Mouse (Mus musculus) G1E (cell line): ENCODE results near the gene Gnptg. TPM values are rescaled to one million over a fixed set of nuclear protein-coding genes. Genes with fewer than 3 reads are reported as not detected.
"Not testable (repeated sequence)": the region's sequence is repeated elsewhere in the genome, so short reads cannot be mapped to it uniquely, and the experiment has no call there.

Experiments
- ATAC-seq: 2 replicates; pipeline ENCODE4 v1.8.0; 2016; ENCODE audit warnings: mild to moderate bottlenecking; ENCODE audit not compliant: insufficient number of reproducible peaks, poor library complexity, low FRiP score, severe bottlenecking; ENCODE audit errors: extremely low read depth
- DNase-seq: peaks from one replicate; pipeline ENCODE4 v3.0.0; 2012; ENCODE audit warnings: low spot score
- H3K27me3 ChIP-seq: 2 replicates; pipeline ENCODE4 v1.6.1; 2012; ENCODE audit warnings: mild to moderate bottlenecking, low read length, inconsistent platforms; ENCODE audit not compliant: insufficient read depth
- H3K36me3 ChIP-seq: replicated peaks from 2 replicates; pipeline ENCODE3; 2012; ENCODE audit warnings: mild to moderate bottlenecking, inconsistent platforms
- H3K4me1 ChIP-seq: 2 replicates; pipeline ENCODE4 v1.6.1; 2012; ENCODE audit warnings: low read depth, low read length, inconsistent platforms, mixed read lengths; ENCODE audit not compliant: insufficient read depth
- H3K4me3 ChIP-seq: 2 replicates; pipeline ENCODE4 v1.5.1; 2012; ENCODE audit warnings: low read depth, mild to moderate bottlenecking, inconsistent platforms, low read length, moderate library complexity, mixed read lengths
- H3K9me3 ChIP-seq: replicated peaks from 2 replicates; pipeline ENCODE4 v1.6.1; 2012; ENCODE audit warnings: inconsistent platforms
- CTCF ChIP-seq: IDR thresholded peaks from 2 replicates; pipeline ENCODE4 v1.5.1; 2012; ENCODE audit warnings: low read depth, low read length, inconsistent platforms, mixed read lengths
- GATA1 ChIP-seq: IDR thresholded peaks from 2 replicates; pipeline ENCODE4 v1.6.1; 2012; ENCODE audit warnings: borderline replicate concordance, low read length, inconsistent platforms, mixed read lengths
- GATA2 ChIP-seq: IDR thresholded peaks from 2 replicates; pipeline ENCODE4 v1.6.1; 2012; ENCODE audit warnings: low read depth, low read length, inconsistent platforms, borderline replicate concordance
- POLR2AphosphoS5 ChIP-seq: IDR thresholded peaks from 2 replicates; pipeline ENCODE4 v1.6.1; 2012; ENCODE audit warnings: low read depth, low read length, inconsistent platforms; ENCODE audit not compliant: insufficient replicate concordance
- TAL1 ChIP-seq: conservative IDR thresholded peaks from 2 replicates; pipeline ENCODE4 v1.6.1; 2012; ENCODE audit warnings: low read depth, low read length, inconsistent platforms, mixed read lengths
- polyA plus RNA-seq: library from polyadenylated mRNA; stranded (reverse); fragments of >175 nt; gene quantifications from 2 replicates; pipeline ENCODE4 v1.2.3, GENCODE M21; 2012
- total RNA-seq, 2 experiments: library from RNA; stranded (forward) in 1 of 2; stranded (reverse) in 1 of 2; fragments of 200-1000 nt in 1 of 2; fragments of >200 nt in 1 of 2; fragmentation: Nextera tagmentation in 1 of 2; gene quantifications; 2 replicates each; pipeline ENCODE4 v1.2.3; 2014 to 2017

Gnptg gene
- total and polyA plus RNA-seq, 3 experiments, result 10.0 to 22.2 (median 11.6) TPM

GRCm38 (mm10) chr17:25244239-25244638, 4.3 kb upstream of the Gnptg start:
- TF ChIP-seq POLR2AphosphoS5, result no peak
- TF ChIP-seq GATA2, result no peak
- TF ChIP-seq TAL1, result no peak
- TF ChIP-seq CTCF, result no peak
- TF ChIP-seq GATA1, result no peak

GRCm38 (mm10) chr17:25243131-25243780, 3.3 kb upstream of the Gnptg start:
- ATAC-seq (no peak), DNase-seq (no peak)
- Histone ChIP-seq H3K27me3 (peaks cover 22% of the 10 kb centered on the region), H3K4me1 (peaks cover 47% of the 10 kb centered on the region), H3K36me3 (peaks cover 54% of the 10 kb centered on the region), H3K9me3 (no peaks in the 10 kb centered on the region), H3K4me3 (no peak overlapping the region)
- no peak for TF ChIP-seq GATA2
- TF ChIP-seq TAL1, result no peak
- no peak for TF ChIP-seq POLR2AphosphoS5
- no peak for TF ChIP-seq GATA1
- TF ChIP-seq CTCF, result no peak

More at GRCm38 (mm10) chr17:25244239-25244638, 4.3 kb upstream of the Gnptg start:
- no peaks in the 10 kb centered on the region for H3K9me3 ChIP-seq
- DNase-seq (no peak), ATAC-seq (no peak)
- H3K4me3 ChIP-seq, result no peak overlapping the region
- peaks cover 27% of the 10 kb centered on the region for H3K27me3 ChIP-seq
- H3K36me3 ChIP-seq, result peaks cover 54% of the 10 kb centered on the region
- peaks cover 45% of the 10 kb centered on the region for H3K4me1 ChIP-seq

GRCm38 (mm10) chr17:25235635-25236034, 4.3 kb downstream of the Gnptg start:
- no peak for ATAC-seq
- Histone ChIP-seq H3K27me3 (no peaks in the 10 kb centered on the region), H3K9me3 (no peaks in the 10 kb centered on the region), H3K4me3 (no peak overlapping the region), H3K4me1 (peaks cover 14% of the 10 kb centered on the region), H3K36me3 (peaks cover 46% of the 10 kb centered on the region)
- no peak for DNase-seq
- TF ChIP-seq GATA2 (no peak), POLR2AphosphoS5 (no peak), CTCF (no peak), TAL1 (no peak), GATA1 (no peak)

- ATAC-seq, result not testable (repeated sequence)
Measured at GRCm38 (mm10) chr17:25231621-25232020, 8.3 kb downstream of the Gnptg start.

GRCm38 (mm10) chr17:25230700-25231099, 9.2 kb downstream of the Gnptg start:
- no peaks in the 10 kb centered on the region for H3K9me3 ChIP-seq
- no peak for DNase-seq
- peaks cover 36% of the 10 kb centered on the region for H3K4me1 ChIP-seq
- no peaks in the 10 kb centered on the region for H3K27me3 ChIP-seq
- no peak overlapping the region for H3K4me3 ChIP-seq
- TF ChIP-seq GATA2 (no peak), TAL1 (no peak), CTCF (no peak), POLR2AphosphoS5 (no peak), GATA1 (no peak)
- no peak for ATAC-seq
- peaks cover 74% of the 10 kb centered on the region for H3K36me3 ChIP-seq

More at GRCm38 (mm10) chr17:25231621-25232020, 8.3 kb downstream of the Gnptg start:
- H3K4me1 ChIP-seq, result peaks cover 27% of the 10 kb centered on the region
- H3K9me3 ChIP-seq, H3K4me3 ChIP-seq, DNase-seq, H3K27me3 ChIP-seq: not testable (repeated sequence)
- peaks cover 74% of the 10 kb centered on the region for H3K36me3 ChIP-seq

- DNase-seq, H3K9me3 ChIP-seq, H3K27me3 ChIP-seq, ATAC-seq, H3K4me3 ChIP-seq: not testable (repeated sequence)
- Histone ChIP-seq H3K4me1 (peaks cover 42% of the 10 kb centered on the region), H3K36me3 (peaks cover 74% of the 10 kb centered on the region)
Measured at GRCm38 (mm10) chr17:25230014-25230655, 9.8 kb downstream of the Gnptg start.

- Histone ChIP-seq H3K9me3 (no peaks in the 10 kb centered on the region), H3K4me3 (no peak overlapping the region), H3K4me1 (peaks cover 60% of the 10 kb centered on the region), H3K36me3 (peaks cover 82% of the 10 kb centered on the region), H3K27me3 (no peaks in the 10 kb centered on the region)
- no peak for DNase-seq
- no peak for TF ChIP-seq GATA2
- ATAC-seq, result no peak
Measured at GRCm38 (mm10) chr17:25227991-25228390, 11.9 kb downstream of the Gnptg start.
